Mouse (Mus musculus) ES-Bruce4 (cell line): Measurements from ENCODE around the gene Elavl2.

Experiments used
- CTCF ChIP-seq: IDR thresholded peaks from one replicate; pipeline ENCODE4 v1.8.1; 2011; ENCODE audit warnings: low read depth, low read length
- EP300 ChIP-seq: IDR thresholded peaks from 2 replicates; pipeline ENCODE4 v1.6.1; 2011; ENCODE audit warnings: low read depth, low read length; ENCODE audit not compliant: insufficient read depth
- POLR2A ChIP-seq: IDR thresholded peaks from one replicate; pipeline ENCODE4 v1.8.1; 2011; ENCODE audit warnings: low read length; ENCODE audit not compliant: insufficient read depth

GRCm38 (mm10) chr4:91375372-91375687, 25.3 kb downstream of the Elavl2 start:
- TF ChIP-seq CTCF (no peak), POLR2A (no peak), EP300 (no peak)
